Mouse (Mus musculus) embryonic fibroblast, embryonic 13.5 days (primary cell): ENCODE results near the gene Arhgap20. TPM values are rescaled to one million over a fixed set of nuclear protein-coding genes. Genes with fewer than 3 reads are reported as not detected.

Experiments
- H3K27ac ChIP-seq: 2 replicates; pipeline ENCODE4 v1.5.1; 2012; ENCODE audit warnings: low read length, control low read depth, inconsistent platforms; ENCODE audit not compliant: insufficient read depth
- H3K4me1 ChIP-seq: 2 replicates; pipeline ENCODE4 v1.6.1; 2011; ENCODE audit warnings: low read length; ENCODE audit not compliant: control insufficient read depth, insufficient read depth
- H3K4me3 ChIP-seq: 2 replicates; pipeline ENCODE4 v1.5.1; 2011; ENCODE audit warnings: mild to moderate bottlenecking, control low read depth, low read length; ENCODE audit not compliant: insufficient read depth
- CTCF ChIP-seq: IDR thresholded peaks from 2 replicates; pipeline ENCODE4 v1.5.1; 2011; ENCODE audit warnings: mild to moderate bottlenecking, control low read depth, low read length, moderate library complexity, borderline replicate concordance; ENCODE audit not compliant: insufficient read depth
- POLR2A ChIP-seq: IDR thresholded peaks from 2 replicates; pipeline ENCODE4 v1.6.1; 2011; ENCODE audit warnings: low read depth, mild to moderate bottlenecking, control low read depth, low read length, moderate library complexity
- polyA plus RNA-seq: library from polyadenylated mRNA; stranded (reverse); fragments of >200 nt; gene quantifications from 2 replicates; pipeline ENCODE4 v1.2.4, GENCODE M21; 2011; ENCODE audit warnings: low read depth; ENCODE audit not compliant: missing spikeins, insufficient read length

Gene Arhgap20
- polyA plus RNA-seq, 1 experiment: 15.6 TPM

DNA sequence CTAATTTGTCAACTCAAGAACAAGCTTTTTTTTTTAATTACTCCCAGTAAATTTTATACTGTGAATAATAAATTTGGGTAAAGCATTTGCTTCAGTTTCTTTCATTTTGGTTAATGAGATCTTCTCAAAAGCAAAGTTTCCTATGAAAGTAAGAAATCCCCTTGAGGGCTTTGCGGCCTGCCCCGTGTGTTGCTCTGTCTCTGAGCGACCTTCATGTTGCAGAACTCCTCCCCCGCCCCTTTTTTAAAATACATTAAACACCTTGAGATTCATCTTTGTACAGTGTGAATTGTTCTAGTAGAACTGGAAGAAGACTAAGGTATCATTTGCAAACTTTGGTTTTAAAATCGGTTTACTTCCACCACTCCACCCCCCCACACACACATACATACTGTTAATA, 88.6 kb downstream of the Arhgap20 start:
- no peaks in the 10 kb centered on the region for H3K4me1 ChIP-seq
- H3K27ac ChIP-seq: no peak overlapping the region
- H3K4me3 ChIP-seq: no peak overlapping the region
- TF ChIP-seq POLR2A: no peak
- no peak for TF ChIP-seq CTCF

DNA sequence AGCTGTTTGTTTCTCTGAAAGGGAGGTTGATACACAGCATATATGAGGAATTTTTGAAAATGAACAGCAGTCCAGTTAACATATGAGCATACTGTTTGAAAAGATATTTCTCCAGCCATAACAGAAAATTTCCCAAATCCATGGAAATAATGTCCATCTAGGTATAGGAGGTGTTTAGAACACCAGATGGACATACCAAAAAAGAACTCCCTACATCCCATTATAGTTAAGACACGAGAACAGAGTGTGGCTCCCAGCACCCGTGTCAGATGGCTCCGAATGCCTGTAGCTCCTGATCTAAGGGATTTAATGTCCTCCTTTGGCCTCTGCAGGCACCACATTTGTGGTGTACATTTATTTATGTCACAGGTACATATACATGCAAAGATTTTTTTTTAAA, 99.1 kb downstream of the Arhgap20 start:
- H3K4me3 ChIP-seq: no peak overlapping the region
- no peaks in the 10 kb centered on the region for H3K4me1 ChIP-seq
- no peak overlapping the region for H3K27ac ChIP-seq
- no peak for TF ChIP-seq CTCF
- no peak for TF ChIP-seq POLR2A

DNA sequence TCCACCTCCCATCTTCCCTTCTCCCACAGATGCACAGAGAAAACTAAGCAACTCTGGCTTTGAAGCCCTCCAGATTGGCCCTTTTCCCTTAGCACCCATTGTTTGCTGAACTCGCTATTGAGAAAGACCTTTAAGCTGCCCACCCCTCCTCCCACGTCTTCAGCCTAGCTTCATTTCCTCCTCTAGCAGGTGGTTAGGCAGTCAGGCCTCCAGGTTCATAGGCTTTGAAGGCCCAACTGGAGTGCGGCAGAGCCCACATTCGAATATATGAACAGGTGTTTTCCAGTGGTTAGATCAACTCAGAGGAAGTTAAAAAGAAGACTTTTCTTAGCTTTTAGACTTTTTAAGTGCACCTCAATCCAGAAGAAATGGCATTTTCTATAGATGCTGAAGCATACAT, 101.5 kb downstream of the Arhgap20 start:
- TF ChIP-seq CTCF (no peak), POLR2A (no peak)
- Histone ChIP-seq H3K27ac (no peak overlapping the region), H3K4me1 (no peaks in the 10 kb centered on the region), H3K4me3 (no peak overlapping the region)

DNA sequence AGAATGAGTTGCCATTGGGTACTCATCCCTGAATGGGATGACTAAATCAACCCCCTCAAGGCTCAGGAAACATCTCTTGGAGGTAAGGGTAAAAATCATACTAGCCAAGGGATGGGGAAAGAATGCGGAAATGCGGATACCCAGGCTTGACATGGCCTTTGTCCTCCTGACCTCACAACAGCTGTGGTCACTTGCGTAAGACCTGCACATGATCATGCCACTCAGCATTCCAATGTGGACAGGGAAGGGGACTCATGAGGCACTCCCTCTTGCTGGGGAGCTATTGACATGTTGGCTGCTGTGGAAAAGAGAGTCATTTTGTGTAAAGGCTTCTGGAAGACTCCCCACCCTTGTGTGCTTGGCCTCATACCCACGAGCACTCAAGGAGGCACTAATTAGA, 103.9 kb downstream of the Arhgap20 start:
- H3K4me3 ChIP-seq: no peak overlapping the region
- TF ChIP-seq POLR2A (no peak), CTCF (no peak)
- no peaks in the 10 kb centered on the region for H3K4me1 ChIP-seq
- no peak overlapping the region for H3K27ac ChIP-seq

DNA sequence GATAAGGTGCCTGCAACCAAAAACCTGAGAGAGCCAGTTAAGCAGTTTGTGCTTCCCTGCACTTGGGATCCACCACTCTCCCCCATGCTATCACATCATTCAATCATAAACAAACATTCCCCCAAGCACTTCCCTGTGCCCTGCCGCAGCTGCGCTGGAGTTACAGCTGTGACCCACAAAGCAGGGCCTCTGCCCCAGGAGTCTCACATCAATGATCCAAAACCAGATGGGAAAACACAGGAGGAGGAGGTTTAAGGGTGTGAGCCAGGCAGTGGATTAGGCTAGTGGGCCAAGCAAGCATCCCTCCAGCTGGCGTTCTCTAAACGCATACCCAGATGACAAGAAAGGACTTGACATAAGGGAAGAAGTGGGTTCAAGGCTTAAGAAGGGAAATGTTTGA, 109.2 kb downstream of the Arhgap20 start:
- no peak overlapping the region for H3K27ac ChIP-seq
- no peak overlapping the region for H3K4me3 ChIP-seq
- no peak for TF ChIP-seq POLR2A
- no peak for TF ChIP-seq CTCF
- no peaks in the 10 kb centered on the region for H3K4me1 ChIP-seq

DNA sequence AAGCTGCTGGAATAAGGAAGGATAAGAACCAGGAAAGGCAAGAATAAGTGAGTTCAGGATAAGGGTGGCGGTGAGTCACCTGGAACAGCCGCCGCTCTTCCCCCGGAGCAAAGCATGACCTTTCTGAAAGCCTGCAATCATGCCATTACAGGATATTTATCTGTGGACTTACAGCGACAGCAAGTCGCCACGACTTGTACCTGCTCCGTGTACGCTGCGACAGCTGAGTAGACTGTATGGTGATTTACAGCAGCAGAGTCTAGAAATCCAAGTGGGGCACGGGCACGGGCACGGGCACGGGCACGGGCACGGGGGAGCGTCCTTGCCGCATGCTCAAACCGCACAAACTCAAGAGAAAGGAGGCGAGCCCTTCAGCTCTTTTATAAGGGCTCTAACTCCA, 110.4 kb downstream of the Arhgap20 start:
- TF ChIP-seq POLR2A (no peak), CTCF (no peak)
- H3K4me3 ChIP-seq: no peak overlapping the region
- no peaks in the 10 kb centered on the region for H3K4me1 ChIP-seq
- H3K27ac ChIP-seq: no peak overlapping the region

DNA sequence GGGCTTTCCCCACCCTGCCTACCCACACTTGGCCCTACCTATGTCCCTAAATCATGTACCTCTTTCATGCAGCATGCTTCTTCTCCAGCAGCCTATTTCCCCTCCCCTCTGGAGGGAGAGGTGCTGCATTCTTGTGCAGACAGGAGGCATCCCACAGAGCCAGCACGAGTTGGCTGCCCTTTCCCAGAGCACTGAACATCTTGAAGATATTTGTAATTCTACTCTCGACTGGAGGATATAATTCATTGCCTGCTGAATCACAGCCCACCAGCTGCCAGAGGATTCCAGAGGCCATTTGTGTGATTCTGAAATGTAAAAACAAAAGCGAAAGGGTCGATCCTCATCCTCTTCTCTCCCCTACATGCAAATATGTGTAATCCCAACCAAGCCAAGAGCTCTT, 116.2 kb downstream of the Arhgap20 start:
- Histone ChIP-seq H3K4me1 (peaks cover 20% of the 10 kb centered on the region), H3K4me3 (no peak overlapping the region), H3K27ac (peak overlapping the region; percentile 24; the same call in 1 of the 2 replicates)
- TF ChIP-seq POLR2A (no peak), CTCF (no peak)

DNA sequence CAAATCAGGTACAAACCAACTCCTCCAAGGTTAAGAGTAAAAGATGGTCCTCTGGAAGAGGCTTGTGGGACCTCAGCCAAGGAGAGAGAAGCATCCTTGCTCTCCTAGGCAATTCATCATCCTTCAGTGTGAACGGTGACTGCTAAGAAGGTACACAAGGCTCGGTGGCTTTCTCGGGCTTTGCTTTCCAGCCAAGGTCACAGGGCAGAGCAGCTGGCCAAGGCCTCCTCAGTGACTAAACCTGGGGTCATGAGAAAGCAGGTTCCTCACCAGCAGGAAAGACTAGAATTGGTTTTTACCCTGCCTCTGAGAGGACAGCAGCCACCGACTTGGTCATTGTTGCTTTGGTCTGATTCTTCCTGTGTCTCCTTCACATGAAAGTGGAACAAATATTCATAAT, 116.7 kb downstream of the Arhgap20 start:
- no peak overlapping the region for H3K4me3 ChIP-seq
- peak overlapping the region; percentile 24; the same call in 1 of the 2 replicates for H3K27ac ChIP-seq
- H3K4me1 ChIP-seq: peaks cover 20% of the 10 kb centered on the region
- no peak for TF ChIP-seq CTCF
- TF ChIP-seq POLR2A: no peak

DNA sequence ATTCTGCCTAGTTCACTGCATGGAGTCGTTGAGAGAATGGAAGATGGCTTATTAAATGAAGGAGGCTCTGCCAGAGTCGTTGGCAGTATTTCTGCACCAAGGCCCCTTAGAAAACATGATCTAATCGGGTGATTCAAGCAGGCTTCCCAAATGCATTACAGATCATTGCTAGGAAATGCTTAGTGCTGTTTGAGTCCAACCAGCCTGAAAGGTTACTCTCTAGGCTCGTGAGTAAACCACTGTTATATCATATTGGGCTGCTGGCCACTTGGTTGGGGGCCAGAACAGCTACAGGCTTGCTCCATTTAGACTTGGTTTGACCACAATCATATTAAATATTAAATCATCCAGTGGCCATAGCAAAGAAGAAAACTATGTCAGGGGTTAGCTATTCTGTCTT, 118.2 kb downstream of the Arhgap20 start:
- Histone ChIP-seq H3K27ac (peak overlapping the region; percentile 49), H3K4me1 (peaks cover 20% of the 10 kb centered on the region), H3K4me3 (no peak overlapping the region)
- no peak for TF ChIP-seq POLR2A
- TF ChIP-seq CTCF: no peak

DNA sequence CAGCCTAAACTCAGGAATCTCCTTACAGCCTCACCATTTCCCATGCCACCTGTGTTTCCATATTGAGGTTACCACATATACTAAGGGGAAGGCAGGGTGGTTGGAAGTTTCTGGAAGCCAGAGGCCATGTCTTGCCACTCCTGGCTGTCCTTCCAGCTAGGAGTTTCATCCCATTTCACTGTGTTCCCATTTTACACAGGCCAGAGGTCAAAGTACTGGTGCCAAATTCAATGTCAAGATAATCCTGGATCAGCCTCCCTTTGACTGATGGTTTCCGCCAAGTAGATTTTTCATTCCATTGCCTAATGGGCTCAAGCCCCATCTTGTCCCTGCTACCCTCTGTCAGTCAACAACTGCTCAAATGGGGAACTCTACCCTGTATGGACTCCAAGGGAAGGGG, 127.8 kb downstream of the Arhgap20 start:
- no peak for TF ChIP-seq CTCF
- no peak for TF ChIP-seq POLR2A
- Histone ChIP-seq H3K4me3 (no peak overlapping the region), H3K4me1 (no peaks in the 10 kb centered on the region; the same call in 1 of the 2 replicates), H3K27ac (no peak overlapping the region)

Other genes with a start within 250 kb of the Arhgap20 start
- 18.5 and 22.0 TPM in 2 replicates for gene Fdx1, start 198.2 kb downstream of the Arhgap20 start, polyA plus RNA-seq